Mouse (Mus musculus) spleen, postnatal 4 days (tissue): ENCODE results near the gene Col2a1.

ENCODE experiments used
- DNase-seq, 2 experiments: peaks; one replicate each; pipeline ENCODE4 v3.0.0; 2022; ENCODE audit warnings: low spot score in 2 of 2

Col2a1 gene

DNA sequence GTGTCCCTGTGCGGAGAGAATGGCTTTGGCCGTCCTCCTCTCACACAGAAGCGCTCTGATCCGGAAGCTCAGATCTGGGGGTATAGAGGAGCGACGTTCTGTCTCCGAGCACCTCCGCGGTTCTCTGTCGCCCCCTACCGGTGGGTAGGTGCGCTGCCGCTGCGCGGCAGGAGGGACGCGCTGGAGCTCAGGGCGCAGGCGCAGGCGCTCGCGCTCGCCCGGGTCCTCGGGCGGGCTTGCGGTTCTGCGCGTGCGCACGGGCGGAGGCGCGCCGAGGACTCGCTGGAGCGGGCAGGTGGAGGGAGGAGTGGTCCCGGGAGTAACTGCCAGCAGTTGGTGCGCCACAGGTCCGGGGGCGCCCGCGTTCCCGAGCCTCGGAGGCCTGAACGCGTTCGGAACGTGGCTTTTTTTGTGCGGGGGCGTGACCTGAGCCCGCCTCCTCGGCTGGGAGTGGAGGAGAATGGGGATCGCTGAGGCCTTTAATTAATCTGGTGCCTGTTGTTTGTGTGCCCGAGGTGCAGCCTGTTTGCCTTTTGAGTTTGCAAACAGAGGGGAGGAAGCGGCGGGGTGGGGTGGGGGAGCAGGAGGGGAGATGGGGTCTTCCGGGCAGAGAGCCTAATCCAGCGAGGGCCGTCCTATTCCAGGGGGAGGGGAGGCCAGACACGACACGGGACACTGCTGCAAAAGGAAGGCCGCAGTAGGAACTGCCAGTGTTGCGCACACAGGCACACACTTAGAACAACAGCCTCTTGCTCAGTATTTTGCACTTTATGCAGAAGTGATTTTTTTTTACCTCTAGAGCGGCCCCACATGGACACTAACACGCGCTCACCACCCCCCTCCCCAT is 40.3 kb downstream of the Col2a1 start, which contains the start of gene Tmem106c:
TSS of gene Tmem106c (plus strand) at position 212 of the 847 bp plus-strand sequence.
- DNase-seq = peak; percentile 89 to 97

DNA sequence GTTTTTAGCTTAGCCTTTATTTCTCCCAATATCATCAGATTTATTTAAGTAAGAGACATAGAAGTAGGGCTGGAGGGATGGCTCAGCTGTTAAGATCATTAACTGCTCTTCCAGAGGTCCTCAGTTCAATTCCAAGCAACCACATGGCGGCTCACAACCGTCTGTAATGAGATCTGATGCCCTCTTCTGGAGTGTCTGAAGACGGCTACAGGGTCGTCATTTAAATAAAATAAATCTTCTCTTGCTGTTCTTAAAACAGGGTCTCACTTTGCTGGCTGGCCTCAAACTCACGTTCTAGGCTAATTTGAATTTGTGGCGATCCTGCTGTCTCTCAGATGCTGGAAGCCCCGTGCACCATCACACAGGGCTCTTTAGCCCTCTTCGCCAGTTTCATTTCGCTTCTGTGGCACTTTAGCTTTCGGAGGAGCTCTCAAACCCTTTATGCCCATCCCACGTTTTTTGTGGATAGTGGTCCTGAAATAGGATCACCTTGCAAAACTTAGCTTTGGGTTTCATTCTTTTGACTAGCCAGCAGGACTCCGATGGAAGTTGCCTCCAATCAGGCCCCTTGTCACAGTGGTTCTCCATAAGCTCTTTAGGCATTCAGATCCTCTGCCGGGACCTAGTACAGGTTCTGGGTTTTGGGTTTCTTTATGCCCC is 41.0 kb downstream of the Col2a1 start:
- no peak for DNase-seq

DNA sequence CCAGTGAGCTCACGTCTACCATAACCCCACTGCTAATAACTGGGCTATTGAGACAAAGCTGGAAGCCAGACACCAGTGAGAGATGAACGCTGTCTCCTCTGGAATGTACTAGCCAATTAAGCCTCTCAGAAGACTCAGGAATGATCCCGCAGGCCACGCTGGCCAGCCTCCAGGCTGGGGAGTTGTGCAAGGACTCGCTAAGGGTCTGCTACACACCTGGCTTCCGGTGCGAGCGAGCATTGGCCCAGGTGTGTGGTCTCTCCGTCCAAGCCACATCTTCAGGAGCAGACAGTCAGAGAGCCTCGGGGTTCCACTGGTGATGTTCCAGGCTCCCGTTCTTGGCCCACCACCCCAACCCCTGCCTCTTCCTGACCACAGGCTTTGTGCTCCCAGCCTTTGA is 48.1 kb downstream of the Col2a1 start:
- DNase-seq = no peak

DNA sequence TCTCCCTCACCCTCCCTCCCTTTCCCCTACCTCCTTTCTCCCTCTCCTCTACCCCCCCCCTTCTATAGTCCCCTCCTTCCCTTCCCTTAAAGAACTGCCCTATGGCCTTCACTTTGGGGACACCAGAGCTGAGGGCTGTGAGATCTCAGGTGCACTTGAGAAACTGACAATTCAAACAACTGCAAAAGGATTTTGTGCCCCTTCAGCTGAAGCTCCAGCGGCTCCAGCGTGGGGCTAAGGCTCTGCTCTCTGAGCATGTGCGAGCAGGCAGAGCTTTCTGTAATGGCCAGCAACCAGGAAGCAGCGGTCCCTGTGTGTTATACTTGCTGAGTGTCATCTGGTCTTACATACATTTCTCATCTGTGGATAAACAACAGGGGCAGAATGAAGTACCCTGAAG is 48.8 kb downstream of the Col2a1 start:
- no peak for DNase-seq

DNA sequence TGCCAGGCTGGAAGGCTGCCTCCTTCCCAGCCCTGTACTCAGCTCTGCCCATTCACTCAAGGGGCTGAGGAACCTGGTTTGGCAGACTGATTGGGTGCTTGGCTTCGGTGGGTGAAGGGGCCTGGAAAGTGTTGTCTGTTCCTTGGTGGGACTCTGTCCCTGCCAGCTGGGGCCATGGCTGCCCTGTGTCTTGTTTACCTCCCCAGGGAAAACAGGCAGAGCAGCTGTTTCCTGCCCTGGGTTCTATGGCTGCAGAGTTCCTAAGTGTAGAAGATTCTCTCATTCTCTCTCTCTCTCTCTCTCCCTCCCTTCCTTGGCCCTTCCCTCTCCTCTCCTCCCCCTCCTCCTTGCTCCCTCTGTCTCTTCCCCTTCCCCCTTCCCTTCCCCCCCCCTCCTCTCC is 49.2 kb downstream of the Col2a1 start:
- no peak for DNase-seq

DNA sequence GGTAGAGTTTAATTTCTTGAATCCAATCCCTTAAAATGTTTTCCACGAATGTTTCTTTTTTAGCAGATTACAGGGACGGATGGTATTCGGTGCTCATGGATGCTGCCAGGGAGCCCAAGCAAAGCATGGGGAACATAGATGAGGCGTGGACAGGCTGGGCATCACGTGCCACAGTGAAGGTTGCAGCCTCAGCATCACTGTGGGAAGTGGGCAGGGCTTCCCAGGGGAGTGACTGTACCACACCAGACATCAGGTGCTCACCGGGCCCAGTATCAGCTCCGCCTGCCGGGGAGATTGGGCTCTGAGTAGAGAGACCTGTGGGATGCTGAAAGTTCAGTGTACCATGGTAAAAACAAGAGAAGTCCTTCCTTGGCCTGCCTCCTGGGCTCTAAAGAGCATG is 49.8 kb downstream of the Col2a1 start:
- DNase-seq = no peak

DNA sequence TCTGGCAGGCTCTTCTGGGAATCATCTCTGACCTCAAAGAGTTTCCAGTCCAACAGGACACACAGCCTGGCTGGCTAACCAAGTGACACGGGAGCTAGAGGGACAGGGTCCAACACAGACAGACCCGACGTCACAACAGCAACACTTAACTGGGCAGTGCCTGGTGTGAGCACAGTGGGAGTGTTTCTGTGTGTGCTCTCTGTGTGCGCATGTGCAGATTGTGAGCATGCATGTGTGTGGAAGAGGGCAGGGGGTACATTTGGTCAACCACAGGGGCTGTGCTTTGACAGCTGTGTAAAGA is 51.7 kb downstream of the Col2a1 start:
- no peak for DNase-seq

DNA sequence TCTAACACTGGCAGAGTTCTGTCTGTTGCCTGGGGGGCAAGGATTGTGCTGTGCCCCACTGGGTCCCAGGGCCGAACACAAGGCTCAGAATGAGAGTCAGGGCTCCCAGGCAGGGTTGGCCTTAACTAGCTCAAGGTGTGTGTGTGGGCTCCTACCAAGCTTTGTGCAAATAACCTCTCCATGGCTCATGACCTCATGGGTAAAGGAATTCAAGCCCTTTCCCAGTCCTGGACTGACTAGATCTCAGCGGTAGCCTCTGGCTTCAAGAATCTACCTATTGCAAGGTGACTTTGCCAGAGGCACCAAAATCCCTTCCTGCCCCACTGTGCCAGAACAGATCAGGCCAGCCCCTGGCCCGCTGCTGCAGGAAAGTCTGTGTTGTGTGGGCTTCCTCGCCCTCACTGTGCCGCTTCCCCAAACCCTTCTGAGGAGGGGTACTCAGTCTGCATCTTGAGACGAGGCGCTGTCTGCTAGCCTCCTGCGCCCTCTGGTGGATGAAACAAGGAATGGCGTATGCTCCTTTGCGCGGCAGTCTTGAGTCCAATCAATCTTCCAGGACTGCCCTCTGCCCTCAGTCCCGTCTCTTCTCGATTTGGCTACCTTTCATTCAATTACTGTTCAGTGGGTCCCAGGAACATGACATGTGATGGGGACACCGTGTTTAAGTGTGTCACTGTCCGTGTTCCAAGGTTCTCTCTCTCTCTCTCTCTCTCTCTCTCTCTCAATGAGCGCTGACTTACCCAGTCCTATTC is 52.2 kb downstream of the Col2a1 start:
- peak; percentile 48 to 78 for DNase-seq

DNA sequence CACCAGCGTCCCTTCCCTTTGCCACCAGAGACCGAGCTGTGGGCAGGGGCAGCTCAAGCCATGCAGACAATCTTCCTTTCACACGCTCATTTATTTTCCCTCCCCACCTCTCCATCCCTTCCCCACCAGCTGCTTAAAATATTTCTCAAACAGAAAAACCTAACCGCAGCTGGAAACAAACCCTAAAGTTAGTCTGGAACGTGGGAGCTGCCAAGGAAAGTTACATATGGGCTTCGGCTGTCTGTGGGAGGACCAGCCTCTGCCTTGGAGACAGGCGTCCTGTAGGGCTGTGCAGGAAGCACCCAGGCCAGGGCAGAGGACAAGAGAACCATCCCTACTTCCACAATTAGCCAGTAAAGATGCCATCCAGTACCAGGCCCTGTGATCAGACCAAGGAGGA is 54.3 kb downstream of the Col2a1 start:
- no peak for DNase-seq

DNA sequence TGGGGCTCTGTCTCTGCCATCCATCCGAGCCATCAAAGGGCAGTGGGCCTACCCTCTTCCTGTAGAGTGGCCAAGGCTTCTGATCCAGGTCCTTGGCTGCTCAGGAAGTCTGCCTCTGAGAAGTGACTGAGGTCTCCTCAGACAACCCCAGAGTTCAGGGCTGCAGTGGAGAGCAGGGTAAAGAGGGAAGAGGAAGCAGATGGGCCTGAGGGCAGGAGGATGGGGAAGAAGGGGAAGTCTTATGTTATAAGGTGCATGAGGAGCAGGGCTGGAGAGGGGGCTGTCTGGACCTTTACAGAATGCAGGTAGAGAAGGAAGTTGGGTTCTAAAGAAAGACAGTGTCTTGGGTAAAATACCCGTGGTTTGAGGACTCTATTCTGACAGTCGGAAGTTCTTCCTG is 54.8 kb downstream of the Col2a1 start:
- DNase-seq = no peak

DNA sequence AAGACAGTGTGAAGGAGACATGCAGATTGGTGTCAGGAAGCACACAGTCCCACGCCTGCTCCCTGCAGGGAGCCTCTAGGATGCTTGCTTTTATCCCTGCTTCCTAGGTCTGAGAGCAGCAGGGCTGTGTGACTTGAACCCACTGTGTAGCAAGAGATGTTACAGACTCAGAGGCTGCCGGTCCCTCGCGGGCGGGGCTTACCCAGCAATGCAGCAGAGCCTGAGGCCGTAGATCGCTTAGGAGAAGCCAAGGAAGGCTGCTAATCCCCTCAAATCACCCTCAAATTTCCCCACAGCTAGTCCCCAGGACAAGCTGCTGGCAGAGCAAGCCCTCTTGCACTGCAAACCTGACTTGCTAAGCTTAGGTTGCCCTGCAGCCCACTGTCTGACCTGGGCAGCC is 55.8 kb downstream of the Col2a1 start:
- DNase-seq = no peak

DNA sequence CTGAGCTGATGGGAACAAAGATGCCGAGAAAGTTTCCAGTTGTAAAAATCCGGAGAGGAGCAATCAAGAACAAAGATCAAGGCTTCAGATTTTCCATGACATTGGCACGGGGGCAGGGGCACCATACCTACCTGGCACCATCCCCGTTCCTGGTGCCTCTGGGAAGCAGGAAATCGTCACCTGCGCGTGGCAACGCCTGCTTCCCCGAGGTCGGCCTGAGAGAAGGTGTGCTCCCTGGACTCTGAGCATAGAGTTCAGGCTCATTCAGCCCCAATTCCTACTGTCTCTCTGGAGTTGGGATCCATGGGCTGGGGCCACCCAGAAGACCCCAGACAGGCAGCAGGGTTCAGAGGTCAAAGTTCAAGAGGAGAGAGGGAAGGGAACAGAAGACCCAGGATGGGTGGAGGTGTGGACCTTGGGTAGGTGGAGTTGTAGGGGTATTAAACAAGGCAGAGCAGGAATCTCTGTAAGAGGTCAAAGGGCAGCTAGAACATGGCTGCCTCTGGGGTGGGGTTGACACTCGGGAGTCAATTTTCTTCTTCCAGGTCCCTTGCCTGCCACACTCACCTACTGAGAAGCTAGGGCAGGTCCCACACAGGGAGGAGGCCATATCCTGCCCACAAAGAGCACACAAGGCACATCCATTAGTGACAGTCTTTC is 58.7 kb downstream of the Col2a1 start:
- no peak for DNase-seq

DNA sequence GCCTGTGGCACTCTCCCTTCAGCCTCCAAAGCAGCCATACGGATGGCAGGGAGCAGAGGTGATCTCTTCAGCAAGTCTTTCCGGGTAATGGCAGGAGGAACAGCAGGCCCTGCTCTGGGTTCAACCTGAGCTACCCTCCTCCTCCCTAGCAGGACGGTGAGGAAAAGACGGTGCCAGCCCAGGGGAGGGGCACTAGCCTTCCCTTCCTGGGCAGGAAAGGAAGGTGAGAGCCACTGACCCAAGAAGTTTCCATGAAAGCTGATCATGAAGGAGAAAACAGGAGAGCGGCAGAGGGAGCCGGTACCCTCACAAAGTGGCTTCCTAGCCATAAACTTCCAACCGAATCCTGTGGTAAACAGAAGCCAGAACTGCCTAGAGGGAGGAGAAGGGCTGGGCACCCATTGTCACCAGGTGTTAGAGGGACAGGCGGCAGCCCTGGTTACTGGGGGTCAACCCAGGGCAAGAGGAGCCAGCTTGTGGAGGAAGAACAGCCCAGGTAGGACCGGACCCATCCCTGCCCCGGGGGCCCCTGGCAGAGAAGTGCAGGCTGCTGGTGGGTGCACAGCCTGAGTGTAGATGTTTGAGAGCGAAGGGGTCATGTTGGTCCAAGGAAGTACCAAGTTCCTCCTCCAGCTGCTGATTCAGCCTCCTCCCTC is 59.4 kb downstream of the Col2a1 start:
- DNase-seq = no peak

DNA sequence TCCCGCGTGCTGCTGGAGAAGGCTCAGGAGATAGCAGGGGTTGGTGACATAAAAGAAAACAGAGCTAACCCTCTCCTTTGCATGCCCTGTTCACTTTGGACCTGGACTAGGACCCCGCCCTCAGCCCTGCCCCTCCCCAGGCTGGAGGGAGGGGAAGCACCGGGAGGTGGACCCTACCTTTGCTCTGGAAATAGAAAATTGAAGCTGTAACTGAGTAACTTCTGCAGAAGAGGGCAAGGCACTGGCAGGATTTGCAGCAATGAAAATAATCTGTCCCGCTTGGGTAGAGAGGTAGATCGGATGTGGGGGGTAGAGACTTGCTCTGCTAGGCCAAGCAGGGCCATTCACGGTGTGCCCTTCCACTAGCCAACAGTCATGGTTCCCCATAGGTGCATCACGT is 61.1 kb downstream of the Col2a1 start:
- no peak for DNase-seq

DNA sequence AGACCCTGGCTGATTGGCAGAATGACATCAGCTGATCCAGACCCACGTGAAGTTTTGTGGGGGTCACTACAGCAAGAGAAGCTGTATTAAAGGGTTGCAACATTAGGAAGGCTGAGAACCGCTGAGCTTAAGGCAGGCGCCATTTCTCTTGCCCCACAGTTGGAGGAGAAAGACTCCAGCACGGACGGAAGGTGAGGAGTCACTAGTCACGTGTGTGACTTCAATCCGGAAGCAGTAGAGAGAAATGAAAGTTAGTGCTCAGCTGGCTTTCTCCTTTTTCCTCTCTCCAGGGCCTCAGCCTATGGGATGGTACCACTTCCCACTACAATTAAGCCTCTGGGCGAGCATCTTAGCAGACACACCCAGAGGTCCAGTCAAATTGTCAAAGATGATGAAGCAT is 62.0 kb downstream of the Col2a1 start:
- no peak for DNase-seq

DNA sequence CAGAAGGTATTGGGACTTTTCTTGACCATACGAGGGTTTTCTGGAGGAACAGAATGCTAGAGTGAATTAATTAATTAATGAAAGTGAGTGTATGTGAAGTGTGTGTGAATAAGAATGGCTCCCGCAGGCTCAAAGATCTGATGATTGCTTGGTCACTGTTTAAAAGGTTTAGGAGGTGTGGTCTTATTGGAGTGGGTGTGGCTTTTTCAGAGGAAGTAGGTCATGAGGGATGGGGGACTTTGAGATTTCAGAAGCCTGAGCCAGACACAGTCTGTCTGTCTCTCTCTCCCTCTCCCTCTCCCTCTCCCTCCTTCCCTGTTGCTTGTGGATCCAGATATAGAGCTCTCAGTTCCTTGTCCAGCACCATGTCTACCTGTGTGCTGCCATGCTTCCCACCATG is 63.2 kb downstream of the Col2a1 start:
- no peak for DNase-seq

DNA sequence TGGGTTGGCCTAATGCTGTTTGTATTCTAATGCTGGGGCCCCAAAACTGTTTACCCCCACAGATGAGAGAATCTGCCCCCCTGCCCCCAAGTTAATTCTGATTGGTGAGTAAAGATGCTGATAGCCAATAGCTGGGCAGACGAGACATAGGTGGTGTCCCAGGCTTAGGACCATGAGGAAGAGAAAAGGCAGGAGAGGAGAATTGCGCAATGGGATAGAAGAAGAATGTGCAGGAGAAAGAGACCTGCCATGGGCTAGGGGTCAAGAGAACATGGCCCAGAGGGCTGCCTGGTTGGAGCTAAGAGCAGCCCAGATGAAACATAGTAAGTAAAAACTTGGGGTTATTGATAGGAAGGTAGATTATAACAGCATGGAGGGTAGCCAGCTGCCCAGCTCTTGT is 64.4 kb downstream of the Col2a1 start:
- no peak for DNase-seq

DNA sequence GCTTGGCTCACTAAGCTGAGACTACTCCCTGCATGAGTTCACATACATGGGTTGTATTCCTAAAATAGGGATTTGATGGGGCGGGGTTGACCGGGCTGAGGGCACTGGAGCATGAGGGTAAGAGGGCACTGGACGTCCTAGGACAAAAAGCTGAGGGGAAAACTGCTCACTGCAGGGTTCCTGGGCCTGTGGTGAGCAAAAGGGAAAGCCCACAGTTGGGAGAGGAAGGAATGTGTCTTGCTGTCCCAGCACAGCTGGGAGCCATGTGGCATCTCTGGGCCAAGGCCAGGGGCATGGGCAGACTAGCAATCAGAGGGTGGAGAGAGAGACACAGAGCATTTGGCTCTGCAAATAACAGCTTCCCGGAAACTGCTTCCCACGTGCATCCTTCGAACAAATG is 65.9 kb downstream of the Col2a1 start:
- DNase-seq = no peak

DNA sequence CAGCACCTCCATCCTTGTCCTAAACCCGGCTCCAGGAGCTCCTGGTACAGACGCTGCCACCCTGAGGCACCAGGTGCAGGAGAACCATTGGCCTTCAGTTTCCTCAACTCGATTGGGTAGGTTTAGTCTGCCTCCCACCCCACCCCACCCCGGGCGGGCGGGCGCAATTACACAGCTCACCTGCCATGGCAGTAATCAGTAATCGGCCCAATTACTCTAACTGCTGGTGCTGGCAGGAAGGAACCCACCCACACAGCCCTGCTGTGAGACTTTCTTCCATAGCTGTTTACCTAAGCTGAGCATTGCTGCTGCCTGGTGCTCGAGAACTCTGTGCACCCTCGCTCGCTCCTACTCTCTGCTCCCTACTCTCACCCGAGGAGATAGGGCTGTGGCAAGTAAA is 72.1 kb downstream of the Col2a1 start:
- DNase-seq = no peak

DNA sequence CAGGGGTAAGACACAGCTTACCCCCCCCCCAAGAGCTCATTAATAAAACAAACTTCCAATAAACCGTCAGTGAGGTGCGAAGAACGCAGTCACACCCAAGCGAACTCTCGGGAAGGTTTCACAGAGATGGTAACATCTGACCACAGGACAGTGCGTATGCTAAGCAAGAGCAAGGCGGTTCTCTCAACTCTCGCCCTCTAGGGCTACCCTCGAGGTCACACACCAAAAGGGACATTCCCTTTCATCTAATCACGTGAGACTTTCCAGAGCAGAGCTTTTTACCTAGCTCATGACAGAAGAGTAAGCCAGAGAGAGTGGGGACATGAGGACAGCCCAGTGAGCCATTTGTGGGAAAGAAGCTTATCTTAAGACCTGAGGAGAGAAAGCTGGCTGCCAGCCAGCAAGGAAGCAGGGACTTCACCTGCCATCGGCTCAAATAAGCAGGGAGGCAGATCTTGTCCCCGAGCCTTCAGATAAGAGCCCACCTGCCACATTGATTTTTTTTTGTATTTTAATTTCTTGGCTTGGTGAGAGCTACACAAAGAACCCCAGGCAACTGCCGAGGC is 75.2 kb downstream of the Col2a1 start:
- no peak for DNase-seq

DNA sequence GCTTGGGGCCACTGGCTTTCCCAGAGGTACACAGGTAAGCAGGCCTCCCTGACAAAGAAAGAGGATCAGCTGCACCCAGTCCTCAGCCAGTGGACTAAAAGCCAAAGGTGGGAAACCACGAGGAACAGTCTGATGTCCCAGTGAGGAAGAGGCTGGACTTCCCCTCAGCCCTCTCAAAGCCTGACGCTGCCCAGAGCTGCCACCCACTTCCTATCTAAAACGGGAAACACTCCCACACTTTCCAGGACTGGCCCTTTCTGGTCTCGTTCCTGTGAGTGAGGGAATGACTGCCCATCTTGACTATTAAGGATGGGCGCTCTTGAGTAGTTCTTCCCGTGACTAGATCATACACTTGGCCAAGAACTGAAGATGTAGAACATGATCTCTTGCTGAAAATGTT is 76.7 kb downstream of the Col2a1 start:
- DNase-seq = no peak

DNA sequence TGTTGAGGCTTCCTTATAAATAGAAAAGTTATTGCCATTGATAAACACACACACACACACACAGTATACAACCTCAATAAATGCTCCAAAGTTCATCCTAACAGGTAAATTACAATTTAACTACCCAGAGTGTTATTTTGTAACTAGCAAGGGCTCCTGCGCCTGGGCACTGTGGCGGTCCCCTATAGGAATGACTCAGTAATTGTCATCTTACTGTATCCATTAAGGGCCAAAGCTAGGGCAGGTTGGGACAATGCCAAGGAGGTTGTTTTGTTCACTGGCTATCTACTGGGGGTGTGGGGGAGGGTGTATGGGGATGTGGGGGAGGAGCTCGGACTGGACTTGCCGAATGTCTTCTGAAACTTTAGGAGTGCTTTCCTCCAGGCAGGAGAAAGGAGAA is 77.5 kb downstream of the Col2a1 start:
- DNase-seq = no peak
